Mouse (Mus musculus) embryonic fibroblast, embryonic 13.5 days (primary cell): ENCODE data around the gene Chst5. TPM values are rescaled to one million over a fixed set of nuclear protein-coding genes. Genes with fewer than 3 reads are reported as not detected.

Experiments used
- H3K27ac ChIP-seq: 2 replicates; pipeline ENCODE4 v1.5.1; 2012; ENCODE audit warnings: low read length, control low read depth, inconsistent platforms; ENCODE audit not compliant: insufficient read depth
- H3K4me1 ChIP-seq: 2 replicates; pipeline ENCODE4 v1.6.1; 2011; ENCODE audit warnings: low read length; ENCODE audit not compliant: control insufficient read depth, insufficient read depth
- H3K4me3 ChIP-seq: 2 replicates; pipeline ENCODE4 v1.5.1; 2011; ENCODE audit warnings: mild to moderate bottlenecking, control low read depth, low read length; ENCODE audit not compliant: insufficient read depth
- CTCF ChIP-seq: IDR thresholded peaks from 2 replicates; pipeline ENCODE4 v1.5.1; 2011; ENCODE audit warnings: mild to moderate bottlenecking, control low read depth, low read length, moderate library complexity, borderline replicate concordance; ENCODE audit not compliant: insufficient read depth
- POLR2A ChIP-seq: IDR thresholded peaks from 2 replicates; pipeline ENCODE4 v1.6.1; 2011; ENCODE audit warnings: low read depth, mild to moderate bottlenecking, control low read depth, low read length, moderate library complexity
- polyA plus RNA-seq: library from polyadenylated mRNA; stranded (reverse); fragments of >200 nt; gene quantifications from 2 replicates; pipeline ENCODE4 v1.2.4, GENCODE M21; 2011; ENCODE audit warnings: low read depth; ENCODE audit not compliant: missing spikeins, insufficient read length

Chst5 gene
- polyA plus RNA-seq, 1 experiment: 0.79 TPM

GRCm38 (mm10) chr8:111931721-111932120 lies 21.5 kb upstream of the Chst5 start:
- no peaks in the 10 kb centered on the region for H3K4me1 ChIP-seq
- H3K27ac ChIP-seq: no peak overlapping the region
- H3K4me3 ChIP-seq: no peak overlapping the region
- no peak for TF ChIP-seq CTCF
- TF ChIP-seq POLR2A: no peak

- Histone ChIP-seq H3K27ac (no peak overlapping the region), H3K4me1 (no peaks in the 10 kb centered on the region), H3K4me3 (no peak overlapping the region)
- TF ChIP-seq POLR2A: no peak
- TF ChIP-seq CTCF: no peak
Observed at GRCm38 (mm10) chr8:111929648-111930344, 19.5 kb upstream of the Chst5 start.

- H3K27ac ChIP-seq: no peak overlapping the region
- TF ChIP-seq CTCF: no peak
- TF ChIP-seq POLR2A: no peak
- no peak overlapping the region for H3K4me3 ChIP-seq
- H3K4me1 ChIP-seq: no peaks in the 10 kb centered on the region
Observed at GRCm38 (mm10) chr8:111924976-111925375, 14.7 kb upstream of the Chst5 start.

GRCm38 (mm10) chr8:111923383-111923804 lies 13.1 kb upstream of the Chst5 start:
- Histone ChIP-seq H3K4me3 (no peak overlapping the region), H3K27ac (no peak overlapping the region)
- TF ChIP-seq POLR2A: no peak
- 0 out of 2 replicates have a peak, but pooled peaks have one; percentile 2 for TF ChIP-seq CTCF

GRCm38 (mm10) chr8:111920971-111921370 lies 10.7 kb upstream of the Chst5 start:
- no peak for TF ChIP-seq CTCF
- TF ChIP-seq POLR2A: no peak
- Histone ChIP-seq H3K27ac (no peak overlapping the region), H3K4me3 (no peak overlapping the region), H3K4me1 (no peaks in the 10 kb centered on the region)

More at GRCm38 (mm10) chr8:111923383-111923804, 13.1 kb upstream of the Chst5 start:
- H3K4me1 ChIP-seq: no peaks in the 10 kb centered on the region

GRCm38 (mm10) chr8:111919663-111920062 lies 9.4 kb upstream of the Chst5 start:
- H3K4me1 ChIP-seq: no peaks in the 10 kb centered on the region
- no peak for TF ChIP-seq POLR2A
- peak; percentile 26; the same call in 1 of the 2 replicates for TF ChIP-seq CTCF
- H3K27ac ChIP-seq: no peak overlapping the region
- H3K4me3 ChIP-seq: no peak overlapping the region

- TF ChIP-seq CTCF (no peak), POLR2A (no peak)
- no peak overlapping the region for H3K4me3 ChIP-seq
- no peaks in the 10 kb centered on the region for H3K4me1 ChIP-seq
- no peak overlapping the region for H3K27ac ChIP-seq
Observed at GRCm38 (mm10) chr8:111912860-111913432, 2.7 kb upstream of the Chst5 start.

- TF ChIP-seq POLR2A (no peak), CTCF (no peak)
- no peak overlapping the region for H3K4me3 ChIP-seq
Observed at GRCm38 (mm10) chr8:111911572-111911971, 1.3 kb upstream of the Chst5 start.

GRCm38 (mm10) chr8:111905500-111906121 lies 4.6 kb downstream of the Chst5 start:
- Histone ChIP-seq H3K4me3 (no peak overlapping the region), H3K27ac (peak overlapping the region; percentile 28), H3K4me1 (peaks cover 8% of the 10 kb centered on the region; the same call in 1 of the 2 replicates)
- TF ChIP-seq POLR2A: no peak
- no peak for TF ChIP-seq CTCF

More at GRCm38 (mm10) chr8:111911572-111911971, 1.3 kb upstream of the Chst5 start:
- Histone ChIP-seq H3K4me1 (no peaks in the 10 kb centered on the region), H3K27ac (no peak overlapping the region)

- Histone ChIP-seq H3K4me1 (peaks cover 8% of the 10 kb centered on the region; the same call in 1 of the 2 replicates), H3K27ac (no peak overlapping the region)
- TF ChIP-seq POLR2A: no peak
Observed at GRCm38 (mm10) chr8:111902080-111902479, 8.2 kb downstream of the Chst5 start.

More at GRCm38 (mm10) chr8:111902080-111902479, 8.2 kb downstream of the Chst5 start:
- no peak overlapping the region for H3K4me3 ChIP-seq
